Mouse (Mus musculus) fibroblast of lung, adult 2 months (primary cell): ENCODE measurements around the gene Krt73.

Experiments used
- DNase-seq: peaks from one replicate; pipeline ENCODE4 v3.0.0-alpha.2; 2011; ENCODE audit warnings: low read depth

The Krt73 gene

DNA sequence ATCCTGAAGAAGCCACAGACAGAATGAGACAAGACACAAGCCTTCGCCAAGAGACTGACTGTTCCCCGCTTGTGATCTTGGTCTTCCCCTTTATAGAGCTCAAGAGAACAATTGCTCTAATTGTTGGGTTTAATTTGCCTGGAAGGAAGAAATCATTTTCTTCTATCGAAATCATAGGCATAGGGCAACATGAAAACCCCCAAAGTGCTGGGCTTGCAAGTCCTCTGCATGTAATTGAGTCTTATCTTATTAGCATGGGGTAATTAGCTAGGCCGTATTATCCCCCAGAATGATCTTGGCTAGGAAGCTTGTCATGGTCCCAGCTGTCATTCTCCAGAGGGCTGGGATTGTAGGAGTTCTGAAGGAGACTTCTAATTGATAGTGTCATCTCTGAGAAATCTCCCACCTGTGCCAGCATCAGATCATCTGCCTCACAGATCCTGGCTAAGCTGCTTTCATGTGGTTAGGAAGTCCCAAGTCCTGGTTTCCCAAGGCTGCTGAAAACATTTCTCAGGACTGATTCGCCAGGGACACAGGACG, at the start of gene Krt73:
Krt73 (minus strand) TSS at position 51 of the 540 bp plus-strand sequence.
- DNase-seq: no peak

DNA sequence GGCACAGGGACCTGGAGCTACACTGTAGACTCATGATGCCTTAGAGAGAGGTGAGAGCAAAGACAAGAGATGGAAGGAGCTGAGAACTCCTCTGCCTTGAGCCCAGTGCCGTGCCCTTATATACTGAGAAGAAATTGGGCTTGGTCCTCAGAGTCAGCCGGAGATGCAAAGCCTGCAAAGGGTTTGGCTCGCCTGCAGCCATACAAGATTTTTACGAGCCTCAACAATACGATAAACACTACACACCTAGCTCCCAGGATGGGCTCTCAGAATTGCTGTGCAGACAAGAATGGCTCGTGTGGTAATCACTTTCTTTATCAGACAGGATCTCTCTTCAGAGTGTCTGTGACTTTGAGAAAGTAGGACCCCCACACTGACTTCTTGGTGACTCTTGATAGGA, 48.5 kb upstream of the Krt73 start, which contains the start of gene Krt1:
Krt1 (minus strand) TSS at position 101 of the 400 bp plus-strand sequence.
- DNase-seq: no peak

DNA sequence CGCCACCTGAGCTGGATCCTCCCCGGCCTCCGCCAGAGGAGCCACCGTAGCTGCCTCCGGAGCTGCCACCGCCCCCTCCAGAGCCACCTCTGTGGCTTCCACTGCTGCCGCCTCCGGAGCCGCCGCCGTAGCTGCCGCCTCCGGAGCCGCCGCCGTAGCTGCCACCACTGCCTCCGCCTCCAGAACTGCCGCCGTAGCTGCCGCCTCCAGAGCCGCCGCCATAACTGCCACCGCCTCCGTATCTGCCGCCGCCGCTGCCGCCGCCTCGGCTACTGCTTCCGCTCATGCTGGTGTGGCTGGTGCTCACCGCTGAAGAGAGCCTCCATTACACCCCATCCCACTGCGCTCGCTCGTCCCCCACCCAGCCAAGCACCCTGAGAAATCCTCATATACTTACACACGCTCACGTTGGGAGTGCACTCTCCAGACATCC, 43.8 kb upstream of the Krt73 start:
- no peak for DNase-seq

GRCm38 (mm10) chr15:101843192-101843591, 41.0 kb upstream of the Krt73 start:
- no peak for DNase-seq

DNA sequence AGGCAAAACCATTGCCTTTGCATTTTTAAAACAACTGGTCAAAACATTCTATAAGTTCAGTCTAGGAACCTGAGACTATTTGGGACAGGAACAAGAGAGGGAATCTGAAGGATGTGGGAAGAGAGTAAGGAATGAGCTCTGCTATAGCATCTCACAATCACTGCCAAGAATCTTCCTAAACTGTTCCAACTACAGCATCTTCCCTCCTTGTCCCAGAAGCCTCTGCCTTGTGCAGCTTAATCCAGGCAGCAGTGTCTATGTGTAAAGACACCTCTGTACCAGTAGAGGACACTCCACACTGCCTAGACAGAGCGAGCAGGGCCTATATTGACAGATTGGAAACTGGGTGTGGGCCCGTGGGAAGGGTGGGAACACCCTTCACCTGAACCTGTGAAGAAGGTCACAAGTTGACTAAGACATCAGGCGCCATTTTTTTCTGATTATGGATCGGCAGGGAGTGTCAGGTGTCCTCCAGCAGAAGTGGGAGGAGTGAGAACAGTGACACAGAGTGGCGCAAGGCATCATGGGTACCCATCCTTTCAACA, 32.7 kb upstream of the Krt73 start:
- DNase-seq: no peak

GRCm38 (mm10) chr15:101833131-101833530, 31.0 kb upstream of the Krt73 start:
- DNase-seq: no peak

DNA sequence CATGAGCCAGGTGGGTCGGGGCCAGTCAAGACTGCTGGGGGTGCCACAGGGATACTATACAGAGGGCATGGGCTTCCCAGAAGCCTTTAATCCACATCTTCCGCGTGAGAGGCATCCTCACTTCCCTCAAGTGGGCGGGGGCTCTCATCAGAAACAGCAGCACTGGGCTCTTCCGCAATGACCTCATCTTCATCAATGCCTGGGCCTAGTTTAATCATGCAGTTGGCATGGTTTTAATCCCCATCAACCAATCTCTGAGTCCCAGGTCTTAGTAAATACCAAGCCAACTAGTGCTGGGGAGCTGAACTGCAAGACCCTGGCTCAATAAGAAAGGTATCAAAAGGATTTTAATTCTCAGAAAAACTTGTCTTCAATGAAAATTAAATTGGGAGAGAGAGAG, 27.3 kb upstream of the Krt73 start:
- no peak for DNase-seq

DNA sequence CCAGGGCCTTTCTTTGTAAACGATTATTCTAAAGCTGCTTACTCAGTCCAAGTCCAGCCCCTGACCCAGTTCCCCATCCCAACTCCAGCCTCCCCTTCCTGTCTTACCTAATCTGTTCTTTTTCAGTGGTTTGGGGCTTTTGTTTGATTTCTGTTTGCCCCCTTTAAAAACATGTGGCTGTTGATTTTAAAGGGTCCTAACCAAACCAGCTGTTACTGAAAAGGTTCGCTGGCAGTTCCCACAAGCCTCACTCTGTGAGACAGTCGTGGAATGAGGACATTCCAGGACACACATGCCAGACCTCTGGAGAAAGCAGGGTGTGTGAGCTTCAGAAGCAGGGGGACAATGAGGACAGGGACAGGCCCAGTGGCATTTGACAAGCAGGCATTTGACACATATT, 19.6 kb upstream of the Krt73 start:
- DNase-seq: no peak

DNA sequence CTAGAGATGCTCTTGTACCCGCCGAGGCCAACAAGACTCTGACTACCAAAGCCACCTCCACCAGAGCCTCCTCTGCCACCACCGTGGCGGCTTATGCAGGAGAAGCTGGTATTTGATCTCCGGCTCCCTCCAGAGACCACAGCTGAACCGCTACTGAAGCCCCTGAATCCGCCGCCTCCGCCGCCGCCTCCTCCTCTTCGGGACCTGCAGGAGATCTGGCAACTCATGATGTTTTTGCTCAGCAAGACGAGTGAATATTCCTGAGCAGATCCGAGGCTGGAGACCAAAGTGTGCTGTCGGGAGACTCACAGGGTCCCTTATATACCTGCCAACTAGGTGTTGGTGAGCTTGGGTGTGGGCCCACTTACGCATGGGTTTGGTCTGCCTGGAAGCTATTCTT, 15.7 kb upstream of the Krt73 start, which contains the start of gene Krt2:
Krt2 (minus strand) TSS at position 295 of the 400 bp plus-strand sequence.
- DNase-seq: no peak

- DNase-seq: no peak
Observed at GRCm38 (mm10) chr15:101803052-101803822, 1.1 kb upstream of the Krt73 start.

GRCm38 (mm10) chr15:101790867-101791266, 11.3 kb downstream of the Krt73 start:
- DNase-seq: no peak

DNA sequence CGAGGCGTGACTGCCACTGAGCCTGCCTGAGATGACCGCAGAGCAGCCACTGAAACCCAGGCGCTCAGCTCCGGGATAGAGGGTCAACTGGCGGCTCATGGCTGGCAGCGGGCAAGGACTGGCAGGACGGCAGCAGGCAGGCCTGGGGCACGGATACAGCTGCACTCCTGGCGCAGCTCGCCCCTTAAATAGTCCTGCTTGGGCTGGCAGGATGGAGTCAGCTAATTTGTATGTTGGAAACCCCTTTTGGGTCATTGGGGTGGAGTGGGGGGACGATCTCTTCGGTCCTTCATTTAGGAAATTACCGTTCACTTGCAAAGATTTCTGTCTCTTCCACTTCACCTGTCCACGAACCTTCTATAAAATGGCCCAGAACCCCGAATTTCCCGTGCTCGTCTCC, 15.8 kb downstream of the Krt73 start, which contains the start of gene Krt72:
Krt72 (minus strand) TSS at position 101 of the 400 bp plus-strand sequence.
- DNase-seq: no peak

DNA sequence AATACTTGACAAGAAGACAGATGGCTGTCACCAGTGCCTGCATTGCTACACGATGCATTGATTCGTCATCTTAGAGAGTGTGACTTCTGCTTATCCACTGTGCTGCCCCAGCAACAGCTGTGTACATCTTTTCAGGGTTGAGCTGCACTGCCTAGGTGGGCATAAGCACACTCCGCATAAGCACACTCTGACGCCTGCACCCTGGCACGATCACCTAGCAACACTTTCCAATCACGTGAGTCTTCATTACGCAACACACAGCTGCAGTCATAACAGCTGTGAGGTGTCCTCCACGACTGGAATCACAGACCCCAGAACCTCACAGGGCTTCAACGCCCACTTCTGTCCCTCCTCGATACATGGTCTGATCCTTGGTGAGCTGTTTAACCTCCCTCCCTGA, 28.7 kb downstream of the Krt73 start:
- DNase-seq: no peak

GRCm38 (mm10) chr15:101772711-101773081, 29.4 kb downstream of the Krt73 start:
- peak; percentile 66 for DNase-seq

- no peak for DNase-seq
Observed at GRCm38 (mm10) chr15:101772080-101772710, 30.0 kb downstream of the Krt73 start.

- no peak for DNase-seq
Observed at GRCm38 (mm10) chr15:101770226-101770625, 31.9 kb downstream of the Krt73 start.
